Mouse (Mus musculus) left cerebral cortex, adult 11 months (tissue): ENCODE results near the gene Tlr13.

Experiments used
- DNase-seq: peaks from one replicate; pipeline ENCODE4 v3.0.0; 2022; ENCODE audit warnings: low spot score

The Tlr13 gene

DNA sequence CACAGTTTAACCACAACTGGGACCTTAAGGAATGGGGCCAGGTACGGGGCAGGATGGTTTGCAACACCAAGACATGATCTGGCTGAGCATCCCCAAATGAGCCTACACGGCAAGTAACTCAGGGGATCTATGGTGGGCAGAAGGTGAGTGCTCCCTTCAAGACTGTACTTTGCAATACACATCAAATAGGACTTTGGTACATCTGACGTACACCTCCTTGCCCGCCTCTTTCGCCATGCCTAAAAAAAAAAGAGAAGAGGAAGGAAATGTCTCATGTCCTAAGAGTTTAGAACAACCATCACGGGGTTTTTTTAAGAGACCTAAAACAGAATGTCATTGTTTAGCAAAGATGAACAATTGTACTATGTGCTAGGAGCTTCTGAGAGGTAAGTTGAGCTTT lies at the start of gene Tlr13:
Gene Tlr13, plus strand, starts transcription at position 269 of the 400 bp plus-strand sequence.
- no peak for DNase-seq

- peak; percentile 3 for DNase-seq
These were observed 37.5 kb upstream of the Tlr13 start for GRCm38 (mm10) chrX:106105464-106105863.

- no peak for DNase-seq
These were observed 29.1 kb upstream of the Tlr13 start for GRCm38 (mm10) chrX:106113881-106114280.

- DNase-seq, result no peak
These were observed 28.3 kb upstream of the Tlr13 start for GRCm38 (mm10) chrX:106114674-106115073.

GRCm38 (mm10) chrX:106122823-106123222 lies 20.2 kb upstream of the Tlr13 start:
- no peak for DNase-seq

DNA sequence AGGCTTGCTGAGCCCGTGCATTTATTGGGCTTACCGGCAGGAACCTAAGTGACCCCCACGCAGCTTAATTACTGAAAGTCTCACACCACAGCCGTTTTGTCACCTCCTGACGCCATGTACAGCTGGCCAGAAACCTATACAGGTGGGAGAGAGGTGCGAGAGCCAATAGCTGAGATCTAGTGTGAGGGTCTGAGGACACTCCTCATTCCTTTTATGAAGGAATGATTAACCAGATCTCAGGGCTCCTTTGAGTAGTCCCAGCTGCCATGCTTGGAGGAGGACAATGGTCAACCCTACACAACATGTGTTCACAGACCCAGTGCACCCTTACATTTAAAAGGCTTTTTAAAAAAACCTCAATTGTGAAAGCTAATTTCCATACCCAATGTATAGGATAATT lies 14.7 kb upstream of the Tlr13 start:
- no peak for DNase-seq

- no peak for DNase-seq
These were observed 13.1 kb upstream of the Tlr13 start for GRCm38 (mm10) chrX:106129877-106130276.

GRCm38 (mm10) chrX:106134916-106135315 lies 8.1 kb upstream of the Tlr13 start:
- no peak for DNase-seq

- DNase-seq, result no peak
These were observed 7.5 kb upstream of the Tlr13 start for GRCm38 (mm10) chrX:106135484-106135883.

DNA sequence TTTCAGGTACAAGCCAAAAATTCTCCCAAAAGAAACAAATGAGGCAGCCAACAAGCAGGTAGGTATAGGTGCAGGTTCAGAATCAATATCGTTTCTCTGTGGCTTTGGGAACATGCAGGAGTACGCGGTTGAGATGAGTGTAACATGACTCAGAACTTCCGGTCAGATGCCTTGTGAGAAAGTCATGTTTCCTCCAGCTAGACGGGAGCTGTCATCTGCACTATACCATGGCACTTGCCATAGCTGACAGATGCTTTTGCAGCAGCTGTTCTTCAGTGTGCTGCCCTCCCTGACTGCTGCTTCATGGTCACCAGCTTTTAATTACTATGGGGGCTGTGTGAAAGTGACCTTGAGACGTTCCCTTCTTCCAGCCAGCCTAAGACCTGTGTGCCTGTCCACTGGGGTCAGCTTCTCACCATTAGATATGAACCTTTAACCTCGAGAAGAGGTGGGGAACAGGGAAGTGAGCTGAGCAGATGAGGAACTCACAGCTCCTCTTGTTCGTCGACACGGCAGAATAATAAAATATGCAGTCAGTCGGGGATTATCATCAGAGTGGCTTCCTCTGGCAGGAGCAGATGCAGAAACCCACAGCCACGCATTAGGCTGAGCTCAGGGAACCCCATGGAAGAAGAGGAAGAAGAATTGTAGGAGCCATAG lies 7.0 kb upstream of the Tlr13 start:
- no peak for DNase-seq

DNA sequence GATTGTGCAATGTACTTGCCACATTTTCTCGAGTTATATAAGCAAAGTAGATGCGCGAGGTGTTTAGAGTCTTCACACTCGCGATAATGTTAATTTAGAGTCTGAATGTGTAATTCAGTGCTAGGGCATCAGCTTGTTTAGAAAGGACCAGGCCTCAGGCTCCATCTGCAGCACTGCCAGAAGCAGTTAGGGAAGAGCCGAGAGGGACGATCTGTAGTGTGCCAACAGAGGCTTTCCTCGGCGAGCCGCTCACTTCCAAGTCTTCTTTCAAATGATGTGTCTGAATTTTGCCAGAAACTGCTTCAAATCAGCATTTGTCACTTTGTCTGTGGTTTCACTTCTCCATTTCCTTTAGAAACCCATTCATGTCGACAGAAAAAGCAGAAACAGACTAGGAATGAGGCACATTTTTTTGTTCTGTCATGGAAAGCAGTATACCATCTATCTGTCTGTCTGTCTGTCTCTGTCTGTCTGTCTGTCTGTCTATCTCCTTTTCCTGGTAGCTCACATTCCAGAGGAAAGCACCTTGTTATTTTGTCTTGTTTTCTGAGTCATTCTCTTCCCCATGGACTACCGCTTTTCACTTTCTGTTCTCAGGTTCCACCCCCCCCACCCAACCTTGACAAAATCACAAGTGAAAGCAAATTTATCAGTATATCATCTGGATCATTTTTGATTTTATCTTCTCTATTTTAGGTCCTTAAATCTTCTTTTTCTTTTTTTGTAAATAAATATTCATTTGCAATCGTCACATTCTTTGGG lies 3.5 kb upstream of the Tlr13 start:
- DNase-seq, result peak; percentile 4

DNA sequence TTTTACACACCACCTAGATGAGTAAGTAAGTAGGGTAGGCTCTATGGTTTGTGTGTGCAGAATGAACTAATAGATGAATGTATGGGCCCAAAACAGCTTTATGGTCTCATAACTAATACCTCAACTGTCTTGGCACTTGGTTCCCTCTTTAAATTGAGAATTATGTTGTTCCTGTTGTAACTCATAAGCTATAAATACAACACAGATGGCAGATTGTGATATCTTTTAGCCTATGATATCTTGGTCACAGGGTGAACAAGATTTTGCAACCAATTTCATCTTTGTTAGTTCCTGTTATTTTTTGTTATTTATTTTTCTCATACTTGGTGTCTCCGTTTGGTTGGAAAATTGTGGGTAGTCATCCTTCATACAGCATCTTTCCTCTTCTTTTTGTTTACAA lies 5.2 kb downstream of the Tlr13 start:
- DNase-seq, result no peak

DNA sequence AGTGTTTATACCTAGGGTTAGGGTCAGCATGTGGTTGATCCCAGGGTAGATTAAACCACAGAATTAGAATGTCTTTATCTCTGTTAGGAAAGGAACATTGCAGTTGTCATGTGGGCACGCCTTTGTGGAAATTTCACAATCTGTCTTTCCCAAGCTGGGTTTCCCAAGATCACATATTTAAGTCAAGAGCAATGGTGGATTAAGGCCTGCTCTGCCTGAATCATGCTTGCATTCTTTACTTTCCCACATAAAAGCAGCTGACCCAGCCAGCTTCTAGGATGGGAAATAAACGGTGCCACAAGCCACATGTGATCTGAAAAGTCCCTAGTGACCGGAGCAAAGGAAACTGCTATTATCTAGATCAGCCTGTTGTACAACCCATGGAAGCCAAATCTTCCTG lies 6.5 kb downstream of the Tlr13 start:
- no peak for DNase-seq

DNA sequence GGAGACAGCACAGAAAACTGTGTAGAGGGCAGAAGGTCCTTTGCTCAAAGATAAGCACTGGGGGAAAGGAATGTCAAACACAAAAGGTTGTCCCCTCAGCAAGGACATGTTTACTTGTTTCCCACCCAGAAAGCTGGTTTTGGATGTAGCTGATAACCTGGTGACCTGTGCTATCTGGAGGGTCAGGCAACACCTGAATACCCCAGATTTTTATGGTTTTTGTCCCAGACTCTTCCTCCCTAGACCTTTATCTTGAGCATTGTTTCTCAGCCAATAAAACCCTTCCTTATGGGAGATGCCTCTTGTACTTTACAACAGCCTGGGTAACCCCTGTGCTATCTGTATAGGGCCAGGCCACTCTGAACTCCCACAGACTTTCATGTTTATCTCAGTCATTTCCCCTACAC lies 11.2 kb downstream of the Tlr13 start:
- no peak for DNase-seq

DNA sequence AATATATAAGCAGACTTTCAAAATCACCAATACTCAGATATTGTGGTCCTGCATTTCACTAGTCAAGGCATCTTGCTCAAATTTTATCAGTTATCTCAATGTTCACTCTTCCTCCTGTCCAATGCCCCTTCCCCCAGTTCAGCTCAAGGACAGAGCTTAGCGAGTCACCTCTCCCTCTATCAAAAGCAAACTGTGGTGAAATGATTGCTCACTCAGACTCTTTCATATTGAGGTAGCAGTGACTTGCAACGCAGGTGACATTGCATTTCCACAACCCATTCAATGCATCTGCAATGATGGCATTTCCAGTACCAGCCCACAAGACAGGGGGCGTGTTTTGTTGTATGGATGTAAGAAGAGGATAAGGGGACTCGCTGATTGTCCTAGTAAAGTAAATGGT lies 12.9 kb downstream of the Tlr13 start:
- no peak for DNase-seq

DNA sequence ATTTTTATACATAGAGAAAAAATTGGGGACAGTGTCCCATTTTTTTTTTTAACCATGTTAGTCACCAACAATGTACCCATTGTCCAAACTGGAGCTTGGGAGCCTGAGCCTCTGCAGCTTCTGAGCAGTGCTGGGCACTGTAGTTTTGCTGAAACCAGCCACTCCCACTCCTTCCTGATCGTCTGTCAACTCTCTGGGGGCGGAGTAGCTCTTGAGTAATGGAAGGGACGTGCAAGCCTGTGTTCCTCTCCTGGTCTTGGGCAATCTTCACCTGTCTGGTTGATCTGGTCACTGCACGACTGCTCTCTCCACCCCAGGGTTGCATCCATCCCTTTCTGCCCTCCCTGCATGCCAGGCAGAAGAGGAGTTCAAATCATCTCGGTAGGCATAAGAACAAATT lies 21.0 kb downstream of the Tlr13 start:
- DNase-seq, result no peak

DNA sequence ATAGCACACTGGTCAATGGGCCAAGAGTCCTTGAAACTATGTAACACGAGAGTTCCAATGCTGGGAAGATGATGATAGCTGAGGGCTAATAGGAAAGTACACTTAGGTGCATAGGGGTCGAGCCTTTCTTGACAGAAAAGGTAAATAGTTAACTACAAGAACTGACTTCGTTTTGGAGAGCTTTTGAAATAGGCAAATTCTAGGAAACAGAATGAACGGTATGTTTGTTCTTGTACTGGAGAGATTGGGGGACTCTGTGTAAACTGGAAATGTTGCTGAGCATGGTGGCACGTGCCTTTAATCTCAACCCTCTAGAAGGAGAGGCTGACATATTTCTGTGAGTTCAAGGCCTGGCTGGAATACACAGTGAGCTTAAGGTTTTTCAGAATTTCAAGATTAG lies 21.6 kb downstream of the Tlr13 start:
- DNase-seq, result no peak

GRCm38 (mm10) chrX:106165089-106165488 lies 22.1 kb downstream of the Tlr13 start:
- no peak for DNase-seq

DNA sequence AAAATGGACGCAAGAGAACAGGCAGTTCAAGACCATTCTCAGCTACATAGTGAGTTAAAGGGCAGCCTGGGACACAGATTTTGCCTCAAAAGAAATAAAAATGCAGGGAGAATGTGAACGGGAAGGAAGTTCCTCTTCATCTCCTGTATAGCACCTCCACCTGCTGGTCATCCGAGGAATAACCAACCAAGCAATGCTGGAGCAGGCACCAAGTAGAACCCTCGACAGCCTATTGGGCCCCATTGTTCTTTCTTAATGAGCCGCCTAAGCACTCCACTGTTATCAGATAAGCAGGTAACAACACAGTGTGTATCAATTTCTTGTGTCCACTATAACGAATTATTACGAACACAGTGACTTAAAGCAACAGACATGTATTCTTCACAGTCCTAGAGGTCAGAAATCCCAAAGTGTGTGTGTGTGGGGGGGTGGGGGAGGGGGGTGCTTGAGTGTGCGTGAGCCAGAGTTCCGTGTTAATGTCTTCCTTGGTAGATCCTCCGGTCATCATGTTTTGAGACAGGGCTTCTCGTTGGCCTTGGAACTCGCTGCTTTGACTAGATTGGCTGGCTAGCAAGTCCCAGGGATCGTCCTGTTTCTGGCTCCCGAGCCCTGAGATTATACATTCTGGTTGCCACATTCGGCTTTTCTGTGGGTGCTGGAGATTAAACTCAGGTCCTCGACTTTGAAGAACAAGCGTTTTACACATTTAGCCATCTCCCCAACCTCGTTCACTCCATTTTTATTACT lies 28.3 kb downstream of the Tlr13 start:
- peak; percentile 66 for DNase-seq

DNA sequence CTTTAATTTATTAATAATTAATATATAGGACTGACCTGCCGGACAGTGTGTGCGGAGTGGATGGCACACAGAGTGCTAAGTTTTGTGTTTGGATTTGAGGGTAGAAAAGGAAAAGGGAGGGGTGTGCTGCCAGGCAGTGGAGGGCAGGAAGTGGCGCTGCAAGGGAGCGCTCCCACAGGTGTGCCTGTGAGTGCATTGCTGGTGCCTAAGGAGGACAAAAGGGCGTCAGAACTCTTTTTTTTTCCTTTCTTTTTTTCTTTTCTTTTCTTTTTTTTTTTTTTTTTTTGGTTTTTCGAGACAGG lies 28.8 kb downstream of the Tlr13 start:
- DNase-seq, result no peak

- DNase-seq, result no peak
These were observed 33.3 kb downstream of the Tlr13 start for GRCm38 (mm10) chrX:106176331-106176730.

- no peak for DNase-seq
These were observed 41.3 kb downstream of the Tlr13 start for GRCm38 (mm10) chrX:106184279-106184678.

GRCm38 (mm10) chrX:106185706-106186105 lies 42.7 kb downstream of the Tlr13 start:
- DNase-seq, result no peak
